Mouse (Mus musculus): ENCODE measurements at regions not wholly inside any gene's neighbourhood (a gene's known extent, or its start where the extent isn't known, plus 50 kb on each side); places are given as distances from the start of the nearest gene placed in this dataset.

DNA sequence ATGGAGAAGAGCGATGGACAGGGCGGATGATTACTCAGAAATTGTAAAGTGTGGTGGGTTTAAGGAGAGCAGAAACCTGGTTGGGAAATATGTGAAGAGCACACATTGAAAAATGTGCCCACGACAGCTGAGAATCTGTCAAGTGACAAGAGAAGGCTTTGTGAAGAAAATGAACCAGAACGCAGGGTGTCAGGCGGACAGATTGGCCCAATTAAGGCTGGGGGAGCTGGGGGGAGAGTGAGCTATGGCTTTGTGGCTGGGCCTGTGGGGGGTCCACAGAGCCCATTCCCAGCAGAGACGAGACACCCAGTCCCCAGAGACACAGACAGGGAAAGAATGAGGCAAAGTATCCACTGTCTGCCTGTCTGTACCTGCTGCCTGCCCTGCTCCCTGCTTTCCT, 153.3 kb downstream of the Shq1 start:
- no peak for DNase-seq (ENCODE audit: low read depth, low spot score)

GRCm38 (mm10) chr6:100512676-100513075, 158.3 kb downstream of the Shq1 start:
- DNase-seq (ENCODE audit: low read depth, low spot score): peak; percentile 85

- no peak for DNase-seq (ENCODE audit: low read depth, low spot score)
Observed at GRCm38 (mm10) chr6:100510676-100511075, 160.3 kb downstream of the Shq1 start.

DNA sequence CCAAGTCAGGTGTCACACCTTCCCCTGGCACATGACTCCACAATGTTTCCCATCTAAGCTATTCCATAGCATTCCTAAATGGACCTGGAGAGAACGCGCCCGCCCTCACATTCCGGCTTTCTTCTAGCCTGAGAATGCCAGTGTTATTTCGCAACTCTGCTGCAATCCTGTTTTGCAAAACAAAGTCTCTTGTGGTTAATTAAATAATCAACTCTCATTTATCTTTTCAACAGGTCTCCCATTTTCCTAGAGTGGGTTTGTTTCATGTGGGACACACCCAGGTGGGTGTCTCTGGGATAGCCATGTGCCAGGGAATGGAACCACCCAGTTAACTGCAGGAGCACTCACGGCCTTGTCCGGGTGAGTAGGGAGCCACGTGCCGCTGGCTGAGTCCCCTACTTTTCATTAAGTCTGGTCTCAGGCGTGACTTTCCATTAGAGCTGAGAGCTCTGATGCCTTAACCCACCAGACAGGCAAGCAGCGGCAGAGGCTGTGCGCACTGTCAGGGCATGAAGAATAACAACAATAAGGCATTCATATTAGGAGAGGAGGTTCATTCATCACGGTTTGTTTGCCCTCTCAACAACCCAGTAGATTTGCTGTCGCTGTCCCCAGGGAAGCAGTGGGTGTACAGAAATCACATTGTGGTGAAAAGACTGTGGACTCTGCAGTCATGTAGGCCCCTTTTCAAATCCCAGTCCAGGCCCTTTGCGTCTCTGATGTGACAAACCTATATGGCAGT, 165.3 kb downstream of the Shq1 start:
- DNase-seq (ENCODE audit: low read depth, low spot score): peak; percentile 48

DNA sequence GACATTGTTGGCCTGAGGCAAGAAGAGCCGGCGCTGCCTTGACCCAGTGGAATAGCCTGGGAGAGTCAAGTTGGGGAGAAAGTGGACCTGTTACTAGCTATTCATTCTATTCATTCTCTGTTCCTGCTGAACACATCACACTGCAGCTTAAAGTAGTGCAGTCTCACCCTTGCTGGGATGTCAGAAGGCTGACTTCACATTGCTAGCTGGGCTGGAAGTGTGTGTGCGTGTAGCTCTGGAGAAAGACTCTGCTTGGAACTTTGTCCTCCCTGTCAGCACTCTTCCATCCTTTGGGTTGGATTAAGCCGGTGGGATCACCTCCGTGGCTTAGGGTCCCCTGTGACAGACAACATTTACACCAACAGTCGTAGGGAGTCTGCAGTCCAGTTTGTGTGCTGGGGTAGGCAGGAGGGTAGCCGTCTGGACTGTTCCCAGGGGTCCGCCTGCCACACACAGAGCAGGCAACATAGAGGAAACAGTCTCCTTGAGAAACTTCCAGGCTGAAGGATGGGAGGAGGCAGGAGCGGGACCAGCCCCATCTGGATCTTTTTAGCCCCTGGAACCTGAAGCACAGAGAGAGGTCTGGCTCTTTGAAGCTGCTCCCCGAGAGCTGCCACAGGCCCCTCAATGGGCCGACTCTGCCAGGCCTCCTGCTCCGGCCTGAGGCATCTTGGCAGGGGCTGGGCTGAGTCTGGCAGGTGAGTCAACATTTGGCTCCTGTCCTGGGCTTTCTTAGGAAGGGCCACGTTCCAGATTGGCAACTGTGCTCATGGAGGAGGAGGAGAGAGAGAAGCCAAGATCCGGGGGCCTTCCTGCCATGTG, 167.8 kb downstream of the Shq1 start:
- DNase-seq (ENCODE audit: low read depth, low spot score): no peak

GRCm38 (mm10) chr6:100502139-100502538, 168.8 kb downstream of the Shq1 start:
- no peak for DNase-seq (ENCODE audit: low read depth, low spot score)

GRCm38 (mm10) chr6:100500741-100501140, 170.2 kb downstream of the Shq1 start:
- DNase-seq (ENCODE audit: low read depth, low spot score): no peak

DNA sequence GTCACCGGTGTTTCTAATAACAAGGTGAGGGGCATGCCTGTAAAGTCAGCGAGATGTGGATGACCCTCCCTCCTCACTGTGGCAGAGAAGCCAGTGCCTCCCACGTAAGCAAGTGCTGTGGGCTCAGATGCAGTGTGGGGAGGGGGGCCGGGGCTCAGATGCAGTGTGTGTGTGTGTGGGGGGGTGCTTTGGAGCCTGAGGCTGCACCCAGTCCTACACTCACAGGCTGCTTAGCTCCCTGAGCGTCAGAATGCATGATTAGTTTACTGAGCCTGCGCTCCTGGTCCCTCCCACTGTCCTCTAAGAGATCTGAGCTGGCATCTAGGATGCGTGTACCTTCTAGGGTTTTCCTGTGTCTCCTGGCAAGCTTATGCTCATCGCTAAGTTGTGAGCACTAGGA, 170.9 kb downstream of the Shq1 start:
- no peak for DNase-seq (ENCODE audit: low read depth, low spot score)

- DNase-seq (ENCODE audit: low read depth, low spot score): peak; percentile 95
Observed at GRCm38 (mm10) chr6:100498861-100499271, 172.1 kb downstream of the Shq1 start.

- DNase-seq (ENCODE audit: low read depth, low spot score): no peak
Observed at GRCm38 (mm10) chr6:100498126-100498525, 172.8 kb downstream of the Shq1 start.

DNA sequence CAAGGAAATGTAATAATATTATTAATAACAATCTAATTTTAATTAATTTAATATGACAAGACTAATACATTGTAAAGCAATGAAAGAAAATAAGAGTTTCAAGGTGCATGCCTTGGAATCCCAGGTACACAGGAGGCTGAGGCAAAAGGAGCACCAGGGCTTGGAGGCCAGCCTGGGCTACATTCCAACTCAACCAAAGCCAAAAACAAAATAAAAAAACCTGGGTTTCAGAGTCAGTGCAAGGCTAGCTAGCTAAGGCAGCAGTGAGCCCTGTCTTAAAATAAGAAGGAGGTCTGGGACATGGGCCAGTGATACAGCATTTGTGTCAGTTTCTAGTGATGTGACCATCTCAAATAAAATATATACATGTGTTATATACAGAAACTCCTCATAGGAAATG, 174.8 kb downstream of the Shq1 start:
- DNase-seq (ENCODE audit: low read depth, low spot score): no peak

DNA sequence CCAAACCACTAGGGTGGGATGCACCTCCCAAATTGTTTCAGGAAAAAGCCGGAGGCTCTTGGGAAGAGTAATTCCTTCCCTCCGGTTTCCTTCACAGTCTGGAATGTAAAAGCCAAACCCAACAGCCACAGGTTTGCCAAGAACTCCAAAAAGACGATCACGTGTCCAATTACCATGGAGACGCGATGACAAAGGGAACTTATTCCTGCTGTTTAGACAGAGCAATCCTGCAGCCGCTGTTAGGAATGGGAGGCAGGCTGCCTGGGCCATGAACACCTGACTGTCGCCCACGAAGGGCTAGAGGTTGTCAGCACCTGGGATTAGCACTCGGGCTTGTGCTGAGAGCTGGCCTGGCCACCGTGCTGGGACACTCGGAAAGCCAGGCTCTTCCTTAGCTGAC, 175.8 kb downstream of the Shq1 start:
- peak; percentile 87 for DNase-seq (ENCODE audit: low read depth, low spot score)

DNA sequence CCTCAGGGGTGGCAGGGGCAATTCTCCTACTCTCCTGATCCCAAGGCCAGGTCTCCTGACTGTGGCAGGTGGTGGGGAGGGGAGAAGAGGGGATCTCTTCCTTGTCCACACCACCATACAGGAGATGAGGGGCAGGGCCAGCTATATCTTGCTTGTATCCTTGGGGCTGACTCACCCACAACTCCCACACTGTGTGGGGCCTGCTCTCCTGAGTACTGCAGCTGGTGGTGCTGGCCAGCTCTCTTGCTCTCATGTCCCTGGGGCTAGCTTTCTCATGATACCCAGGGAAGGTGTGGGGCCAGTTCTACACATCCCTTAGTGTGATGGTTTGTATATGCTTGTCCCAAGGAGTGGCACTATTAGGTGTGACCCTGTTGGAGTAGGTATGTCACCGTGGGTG, 177.4 kb downstream of the Shq1 start:
- no peak for DNase-seq (ENCODE audit: low read depth, low spot score)

- no peak for DNase-seq (ENCODE audit: low read depth, low spot score)
Observed at GRCm38 (mm10) chr6:100491811-100492210, 179.1 kb downstream of the Shq1 start.

DNA sequence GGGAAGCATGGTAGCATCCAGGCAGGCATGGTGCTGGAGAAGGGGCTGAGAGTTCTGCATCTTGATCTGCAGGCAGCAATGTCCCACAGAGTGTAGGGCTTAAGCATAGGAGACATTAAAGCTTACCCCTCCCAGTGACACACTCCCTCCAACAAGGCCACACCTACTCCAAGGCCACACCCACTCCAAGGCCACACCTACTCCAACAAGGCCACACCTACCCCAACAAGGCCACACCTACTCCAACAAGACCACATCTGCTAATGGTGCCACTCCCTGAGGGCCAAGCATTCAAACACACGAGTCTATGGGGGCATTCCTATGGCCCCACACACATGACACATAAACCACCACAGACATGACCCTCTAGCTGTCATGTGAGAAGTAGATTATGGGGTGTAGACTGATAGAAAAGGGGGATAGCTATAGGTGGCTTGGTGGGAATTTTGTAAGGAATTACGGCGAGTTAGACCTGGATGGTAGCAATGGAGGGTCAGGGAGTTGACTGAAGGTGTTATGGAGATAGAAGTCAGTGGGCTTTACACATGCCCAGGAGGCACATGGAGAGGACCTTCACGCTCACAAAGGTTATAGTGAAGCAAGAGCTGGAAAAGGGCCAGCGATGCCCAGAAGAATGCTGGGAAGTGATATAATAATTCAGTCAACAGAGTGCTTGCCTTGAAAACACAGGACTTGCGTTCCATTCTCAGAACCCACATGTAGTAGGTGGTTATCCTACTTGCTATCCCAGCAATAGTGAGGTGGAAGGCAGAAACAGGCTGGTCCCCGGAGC, 179.8 kb downstream of the Shq1 start:
- DNase-seq (ENCODE audit: low read depth, low spot score): peak; percentile 46

DNA sequence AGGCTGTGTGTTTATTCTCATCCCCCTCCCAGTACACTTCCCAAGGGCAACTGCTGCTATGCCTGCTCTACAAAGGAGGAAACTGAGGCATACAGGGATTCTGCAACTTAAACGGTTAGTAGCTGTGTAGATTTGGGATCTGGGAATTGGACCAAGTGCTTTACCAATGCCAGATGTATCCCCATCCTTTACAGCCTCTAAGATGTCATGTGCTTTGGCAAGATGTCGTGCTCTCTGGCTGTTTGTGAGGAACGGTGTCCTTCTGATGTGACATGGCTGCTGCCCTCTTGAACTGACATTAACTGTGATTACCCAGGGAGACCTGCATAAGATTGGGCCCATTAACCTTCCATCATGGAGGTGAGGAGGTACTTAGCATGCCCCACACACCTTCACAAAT, 187.1 kb downstream of the Shq1 start:
- no peak for DNase-seq (ENCODE audit: low read depth, low spot score)

DNA sequence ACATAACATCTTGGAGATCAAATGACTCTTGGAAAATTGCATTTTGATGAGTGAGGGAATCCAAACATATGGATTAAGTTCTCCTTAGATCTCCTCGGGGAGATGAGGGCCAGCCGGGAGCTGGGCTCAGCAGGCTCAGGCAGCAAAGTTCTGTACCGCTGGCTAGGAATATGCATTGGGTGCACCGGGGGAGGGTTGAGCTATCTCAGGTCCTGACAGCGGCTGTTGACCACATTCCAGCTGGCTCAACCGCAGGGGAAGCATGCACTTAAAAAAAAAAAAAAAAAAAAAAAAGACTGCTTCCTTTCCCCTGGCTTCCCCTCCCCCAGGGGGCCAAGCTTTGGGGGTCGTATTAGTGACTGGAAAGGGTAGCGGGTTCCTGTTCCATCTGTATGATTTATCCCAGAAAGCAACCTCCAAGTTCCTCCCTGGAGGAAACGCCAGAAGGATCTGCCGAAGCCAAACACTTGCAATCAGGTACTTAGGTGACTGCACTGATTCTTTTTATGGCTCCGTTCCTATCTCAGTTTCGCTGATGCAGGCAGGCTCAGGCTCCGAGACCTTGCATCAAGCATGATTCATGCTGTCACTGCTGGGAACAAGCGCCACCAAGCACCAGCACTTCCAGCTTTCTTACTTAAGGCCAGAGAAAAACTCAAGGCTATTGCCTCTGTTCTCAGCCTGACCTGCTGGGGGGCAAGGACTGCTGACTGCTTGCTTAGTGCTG, 187.7 kb downstream of the Shq1 start:
- DNase-seq (ENCODE audit: low read depth, low spot score): peak; percentile 79

- peak; percentile 97 for DNase-seq (ENCODE audit: low read depth, low spot score)
Observed at GRCm38 (mm10) chr6:100482572-100482971, 188.4 kb downstream of the Shq1 start.

DNA sequence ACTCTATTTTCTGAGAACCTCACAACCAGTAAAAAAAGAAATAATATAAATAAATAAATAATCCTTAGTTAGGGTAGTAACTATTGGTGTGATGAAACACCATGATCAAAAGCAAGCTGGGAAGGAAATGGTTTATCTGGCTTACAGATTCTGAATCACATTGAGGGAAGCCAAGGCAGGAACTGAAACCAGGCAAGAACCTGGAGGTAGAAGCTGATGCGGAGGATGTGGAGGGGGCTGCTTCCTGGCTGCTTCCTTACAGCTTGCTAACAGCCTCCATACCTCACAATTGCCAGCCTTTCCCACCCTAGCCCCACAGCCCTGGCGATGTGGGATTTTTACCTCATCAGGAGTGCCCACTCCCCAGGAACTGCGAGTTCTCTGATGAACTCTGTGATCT, 190.4 kb downstream of the Shq1 start:
- no peak for DNase-seq (ENCODE audit: low read depth, low spot score)

- no peak for DNase-seq (ENCODE audit: low read depth, low spot score)
Observed at GRCm38 (mm10) chr6:100479881-100480280, 191.1 kb downstream of the Shq1 start.

DNA sequence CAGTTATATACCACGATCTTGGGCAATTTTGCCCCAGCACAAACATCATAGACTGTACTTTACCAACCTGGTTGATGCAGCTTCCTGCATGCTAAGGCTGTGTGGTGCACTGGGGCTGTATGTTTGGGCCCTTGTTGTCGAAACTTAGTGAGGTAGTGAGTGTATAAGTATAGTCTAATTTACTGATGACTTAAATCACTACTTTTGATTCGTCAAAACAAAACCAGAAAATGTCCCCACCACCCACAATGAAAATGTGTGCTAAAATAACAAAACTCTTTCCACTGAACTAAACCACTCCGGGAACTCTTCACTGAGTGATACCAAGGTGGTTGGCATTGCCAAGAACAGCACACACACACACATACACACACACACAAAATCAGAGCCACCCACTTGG, 191.5 kb downstream of the Shq1 start:
- no peak for DNase-seq (ENCODE audit: low read depth, low spot score)

Measured in ES-CJ7 (cell line).